Mouse (Mus musculus) thymus, adult 2 months (tissue): ENCODE measurements around the gene Timm17a. TPM values are rescaled to one million over a fixed set of nuclear protein-coding genes. Genes with fewer than 3 reads are reported as not detected.
A peak's percentile ranks its signal among the peaks of the same experiment; 100 is the strongest.

ENCODE experiments used
- DNase-seq: peaks from one replicate; pipeline ENCODE4 v3.0.0; 2021
- H3K27ac ChIP-seq: fragments of 200-500 bp; 2 replicates; pipeline ENCODE4 v1.5.1; 2012; ENCODE audit warnings: low read length, control low read depth; ENCODE audit not compliant: control insufficient read depth, insufficient read depth
- H3K27me3 ChIP-seq: fragments of 200-500 bp; 2 replicates; pipeline ENCODE4 v1.6.1; 2012; ENCODE audit warnings: mild to moderate bottlenecking, low read length, moderate library complexity, mixed read lengths; ENCODE audit not compliant: control insufficient read depth, insufficient read depth
- H3K36me3 ChIP-seq: fragments of 200-500 bp; 2 replicates; pipeline ENCODE4 v1.6.1; 2012; ENCODE audit warnings: mild to moderate bottlenecking, low read length, moderate library complexity; ENCODE audit not compliant: control insufficient read depth, insufficient read depth
- H3K4me1 ChIP-seq: fragments of 200-500 bp; replicated peaks from 2 replicates; pipeline ENCODE4 v1.6.1; 2012; ENCODE audit warnings: low read length; ENCODE audit not compliant: control insufficient read depth, insufficient read depth
- H3K4me3 ChIP-seq: fragments of 200-500 bp; 2 replicates; pipeline ENCODE4 v1.5.1; 2012; ENCODE audit warnings: mild to moderate bottlenecking, low read length, control low read depth, moderate library complexity; ENCODE audit not compliant: control insufficient read depth, insufficient read depth
- CTCF ChIP-seq: fragments of 200-500 bp; IDR thresholded peaks from 2 replicates; pipeline ENCODE4 v1.5.1; 2012; ENCODE audit warnings: mild to moderate bottlenecking, control low read depth, low read length, moderate library complexity, borderline replicate concordance; ENCODE audit not compliant: control insufficient read depth, poor library complexity, insufficient read depth; ENCODE audit errors: extremely low read depth
- POLR2A ChIP-seq: fragments of 200-500 bp; IDR thresholded peaks from 2 replicates; pipeline ENCODE4 v1.6.1; 2012; ENCODE audit warnings: mild to moderate bottlenecking, low read length, control low read depth, moderate library complexity; ENCODE audit not compliant: control insufficient read depth, poor library complexity, insufficient read depth; ENCODE audit errors: extremely low read depth
- WGBS: fragments of 180-500 bp; shearing (Covaris S2); methylation state at CpG from one replicate; pipeline ENCODE4 v1.1.7; 2018; 5-methylcytosine and 5-hydroxymethylcytosine counted together
- polyA plus RNA-seq: library from polyadenylated mRNA; depleted of rRNA; stranded (reverse); fragments of >200 nt; gene quantifications from 2 replicates; pipeline ENCODE4 v1.2.3, GENCODE M21; 2012

The Timm17a gene
- polyA plus RNA-seq, 1 experiment = 50.3 TPM

DNA sequence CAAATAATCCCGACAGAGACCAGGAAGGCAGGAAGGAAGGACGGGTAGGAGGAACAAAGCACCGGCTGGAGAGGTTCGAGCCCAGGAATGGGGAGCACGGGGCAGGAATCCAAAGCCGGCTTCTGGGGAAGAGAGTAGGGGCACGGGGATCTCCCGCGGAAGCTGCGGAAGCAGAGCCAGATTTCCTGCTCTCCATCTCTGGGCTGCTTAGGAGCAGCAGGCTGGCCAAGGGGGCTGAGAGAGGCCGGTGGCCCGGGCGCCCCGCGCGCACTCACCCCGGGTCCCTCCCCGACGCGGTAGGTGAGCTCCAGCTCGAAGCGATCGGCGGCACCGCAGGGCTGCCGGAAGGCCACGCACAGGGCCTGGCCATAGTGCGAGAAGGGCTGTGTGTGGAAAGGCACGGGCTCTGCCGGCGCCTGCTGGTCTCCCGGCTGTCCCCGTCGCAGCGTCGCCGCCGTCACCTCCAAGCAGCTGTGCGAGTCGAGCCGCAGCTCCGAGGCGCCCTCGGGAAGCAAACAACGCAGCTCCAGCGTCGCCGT lies 30.2 kb downstream of the Timm17a start:
- Histone ChIP-seq H3K36me3 (no peaks in the 10 kb centered on the region; the same call in 1 of the 2 replicates), H3K4me3 (peak overlapping the region; percentile 82), H3K27ac (no peak overlapping the region), H3K27me3 (no peaks in the 10 kb centered on the region), H3K4me1 (peaks cover 17% of the 10 kb centered on the region)
- DNase-seq = no peak
- under 1% methylated on average over 48 of the region's 48 CpGs for WGBS
- TF ChIP-seq CTCF = no peak
- TF ChIP-seq POLR2A = no peak

DNA sequence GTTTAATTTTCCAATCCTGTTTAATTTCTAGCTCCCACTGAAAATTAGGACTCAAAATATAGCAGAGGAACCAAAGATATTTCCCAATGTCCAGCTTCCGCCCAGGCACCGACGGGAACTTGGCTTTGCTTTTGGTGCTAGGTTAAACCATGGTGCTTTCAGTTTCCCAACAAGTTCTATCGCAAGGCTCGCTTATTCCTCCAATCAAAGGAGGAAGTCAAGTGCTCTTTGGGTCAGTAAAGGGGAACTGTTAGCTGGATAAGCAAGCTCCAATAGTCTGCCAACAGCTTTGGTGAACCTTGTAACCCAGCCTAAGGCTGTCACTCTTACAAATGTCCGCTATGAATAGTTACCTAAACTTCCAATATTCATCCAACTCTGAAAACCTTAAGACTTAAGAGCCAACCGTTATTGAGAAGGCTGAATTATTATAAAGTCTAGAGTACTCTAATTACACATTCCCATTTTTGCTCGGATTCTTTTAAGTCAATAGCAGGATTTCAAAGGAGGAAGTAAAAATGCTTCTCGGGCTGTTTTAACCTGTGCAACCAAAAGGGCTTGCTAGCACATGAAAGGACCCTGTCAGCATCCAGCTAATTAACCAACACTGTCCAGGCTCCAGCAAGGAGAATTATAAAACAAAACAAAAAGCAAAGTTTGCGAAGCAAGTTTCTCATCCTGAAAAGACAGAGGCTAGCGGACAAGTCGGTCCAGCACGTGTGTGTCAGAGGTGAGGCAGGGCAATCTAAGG lies 30.9 kb downstream of the Timm17a start:
- H3K4me3 ChIP-seq = peak overlapping the region; percentile 82
- TF ChIP-seq POLR2A (no peak), CTCF (no peak)
- WGBS = 6% methylated on average over 13 of the region's 13 CpGs
- no peaks in the 10 kb centered on the region for H3K27me3 ChIP-seq
- DNase-seq = no peak
- no peaks in the 10 kb centered on the region; the same call in 1 of the 2 replicates for H3K36me3 ChIP-seq
- peaks cover 17% of the 10 kb centered on the region for H3K4me1 ChIP-seq
- H3K27ac ChIP-seq = no peak overlapping the region

DNA sequence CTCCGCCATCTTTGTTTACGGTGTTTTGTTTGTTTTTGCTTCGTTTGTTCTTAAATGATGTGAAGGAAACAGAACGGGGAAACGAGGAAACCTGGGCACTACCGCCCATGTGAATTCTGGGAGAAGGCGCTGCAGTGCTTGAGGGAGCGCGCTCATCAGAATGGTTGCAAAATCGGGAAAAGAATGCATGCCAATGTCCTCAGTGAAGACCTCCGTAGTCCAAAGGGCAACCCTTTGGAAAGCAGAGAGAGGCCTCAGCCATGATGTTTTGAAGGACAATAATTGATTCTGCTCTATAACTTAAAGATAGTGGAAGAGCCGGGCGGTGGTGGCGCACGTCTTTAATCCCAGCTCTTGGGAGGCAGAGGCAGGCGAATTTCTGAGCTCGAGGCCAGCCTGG lies 31.7 kb downstream of the Timm17a start:
- peaks cover 9% of the 10 kb centered on the region for H3K36me3 ChIP-seq
- TF ChIP-seq POLR2A (no peak), CTCF (no peak)
- 98% methylated on average over 17 of the region's 17 CpGs for WGBS
- no peak overlapping the region for H3K4me3 ChIP-seq
- no peak for DNase-seq
- no peak overlapping the region for H3K27ac ChIP-seq
- peaks cover 17% of the 10 kb centered on the region for H3K4me1 ChIP-seq
- no peaks in the 10 kb centered on the region for H3K27me3 ChIP-seq

DNA sequence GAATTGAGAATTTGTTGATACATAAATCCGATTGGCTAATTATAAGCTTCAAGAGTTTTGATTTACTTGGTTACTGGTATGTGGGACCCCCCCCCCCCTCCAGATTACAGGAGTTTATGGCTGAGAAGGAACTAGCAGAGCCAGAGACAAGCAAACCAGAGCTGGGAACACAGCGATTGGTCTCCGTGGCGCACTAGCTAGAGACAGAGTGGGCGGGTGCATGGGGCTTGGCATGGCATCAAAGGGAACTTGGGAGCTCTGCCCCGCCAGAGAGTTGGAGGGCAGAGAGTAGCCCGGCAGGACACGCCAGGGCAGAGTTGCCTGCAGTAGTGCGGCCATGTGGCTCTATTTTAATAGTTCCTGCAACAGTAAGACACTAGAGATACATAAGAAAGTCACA lies 32.9 kb downstream of the Timm17a start:
- Histone ChIP-seq H3K4me3 (no peak overlapping the region), H3K36me3 (peaks cover 17% of the 10 kb centered on the region), H3K27me3 (no peaks in the 10 kb centered on the region), H3K4me1 (peaks cover 17% of the 10 kb centered on the region), H3K27ac (no peak overlapping the region)
- 42% methylated on average over 9 of the region's 9 CpGs for WGBS
- TF ChIP-seq CTCF (no peak), POLR2A (no peak)
- no peak for DNase-seq

DNA sequence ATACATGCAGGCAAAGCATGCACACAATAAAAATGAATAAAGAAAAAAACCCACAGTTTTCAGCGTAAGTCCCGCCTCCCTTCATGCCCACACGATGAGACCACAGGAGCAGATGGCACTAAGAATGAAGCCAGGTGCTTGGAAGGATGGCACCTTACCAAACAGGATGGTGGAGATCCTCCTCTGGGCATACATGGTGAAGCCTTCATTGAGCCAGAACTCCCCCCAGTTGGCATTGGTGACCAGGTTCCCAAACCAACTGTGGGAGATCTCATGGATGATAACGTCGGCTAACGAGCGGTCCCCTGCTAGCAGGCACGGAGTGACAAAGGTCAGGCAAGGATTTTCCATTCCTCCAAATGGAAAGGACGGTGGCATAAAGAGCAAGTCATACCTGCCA lies 42.2 kb downstream of the Timm17a start:
- Histone ChIP-seq H3K36me3 (peaks cover 22% of the 10 kb centered on the region), H3K4me1 (peaks cover 6% of the 10 kb centered on the region; the same call in 1 of the 2 replicates)
- no peak for TF ChIP-seq POLR2A
- TF ChIP-seq CTCF = no peak

DNA sequence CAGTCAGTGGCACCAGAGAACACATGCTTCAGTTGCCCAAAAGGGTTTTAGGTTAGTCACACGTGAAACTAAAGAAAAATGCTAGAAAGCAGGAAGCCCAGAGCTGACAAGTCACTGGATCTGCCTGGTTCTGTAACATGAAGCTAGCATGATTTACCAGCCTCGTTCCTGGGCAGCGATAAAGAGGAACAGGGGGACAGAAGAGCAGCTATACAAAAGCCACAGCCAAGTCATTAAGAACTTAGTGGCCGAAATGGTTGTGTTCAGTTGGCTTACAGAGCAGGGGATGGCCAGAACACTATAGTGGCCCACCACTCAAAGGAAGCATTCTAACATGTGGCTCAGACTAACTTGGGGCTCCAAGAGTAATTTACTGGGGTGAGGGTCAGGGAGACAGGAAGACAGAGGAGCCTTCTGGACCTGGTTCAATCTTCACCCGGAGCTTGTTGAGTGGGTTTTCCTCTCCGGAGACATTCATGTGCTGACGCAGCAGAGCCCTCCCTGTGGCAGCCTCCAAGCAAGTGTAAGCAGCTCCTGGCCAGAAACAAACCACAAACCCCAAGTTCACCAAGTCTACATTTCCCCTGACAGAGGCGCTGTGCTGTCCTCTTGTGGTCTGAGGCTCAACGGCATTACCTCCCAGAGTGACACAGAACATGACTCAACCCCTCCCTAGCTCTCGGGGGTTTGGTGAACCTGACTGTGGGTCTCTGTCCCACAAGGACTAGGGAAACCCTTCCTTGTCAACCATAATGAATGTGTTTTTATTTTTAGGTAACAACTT lies 45.7 kb downstream of the Timm17a start:
- TF ChIP-seq POLR2A (no peak), CTCF (no peak)
- Histone ChIP-seq H3K27me3 (no peaks in the 10 kb centered on the region), H3K4me1 (peaks cover 6% of the 10 kb centered on the region; the same call in 1 of the 2 replicates), H3K27ac (no peak overlapping the region), H3K36me3 (peaks cover 14% of the 10 kb centered on the region), H3K4me3 (no peak overlapping the region)
- WGBS = 12% methylated on average over 10 of the region's 10 CpGs
- DNase-seq = no peak

More for the DNA sequence above, 42.2 kb downstream of the Timm17a start:
- Histone ChIP-seq H3K27ac (no peak overlapping the region), H3K4me3 (no peak overlapping the region), H3K27me3 (no peaks in the 10 kb centered on the region)
- no peak for DNase-seq
- WGBS = 57% methylated on average over 9 of the region's 9 CpGs
